In genomic region chr8:89673911-89674310, GRCm38 (mm10) we compare ENCODE assay signal across 15 mouse cellular contexts.
"Had no signal": no experiment of that assay in that cellular context is flagged by ENCODE, and none has a peak within 500 bp of the region (broad histone marks: within the 10 kb centered on the region; RNA-seq: fewer than 3 reads in every experiment).

No protein-coding gene starts in this region.

- H3K9me3 ChIP-seq: kidney, embryonic 15.5 days; limb, embryonic 15.5 days; liver, embryonic 12.5 days; midbrain, embryonic 10.5 days; neural tube, embryonic 13.5 days had no signal

- H3K27ac ChIP-seq: kidney, embryonic 15.5 days; limb, embryonic 15.5 days; liver, embryonic 12.5 days; midbrain, embryonic 10.5 days; neural tube, embryonic 13.5 days had no signal

- H3K4me1 ChIP-seq: limb, embryonic 15.5 days; liver, embryonic 12.5 days had no signal

- ATAC-seq: liver, embryonic 12.5 days had no signal

- H3K9ac ChIP-seq: kidney, embryonic 15.5 days; limb, embryonic 15.5 days; liver, embryonic 12.5 days; lung, embryonic 14.5 days; neural tube, embryonic 13.5 days had no signal

- H3K4me2 ChIP-seq: kidney, embryonic 15.5 days; limb, embryonic 15.5 days; liver, embryonic 12.5 days; lung, embryonic 14.5 days; neural tube, embryonic 13.5 days had no signal

- DNase-seq: kidney, postnatal 14 days; lung, embryonic 14.5 days; lung, postnatal 10 days; lung, postnatal 4 days; midbrain, embryonic 14.5 days; retina, postnatal 1 day; right cerebral cortex, postnatal 25 days; spleen, adult 18-20 months; thymus, adult 18-20 months; thymus, postnatal 14 days had no signal

- H3K36me3 ChIP-seq: kidney, embryonic 15.5 days; limb, embryonic 15.5 days; liver, embryonic 12.5 days; midbrain, embryonic 10.5 days; neural tube, embryonic 13.5 days had no signal

- H3K27me3 ChIP-seq: kidney, embryonic 15.5 days; liver, embryonic 12.5 days had no signal

- H3K4me3 ChIP-seq: kidney, embryonic 15.5 days; limb, embryonic 15.5 days; liver, embryonic 12.5 days; midbrain, embryonic 10.5 days; neural tube, embryonic 13.5 days had no signal
